Comparison of ENCODE assay signal across 37 mouse cellular contexts in genomic region chr8:22274641-22275040, GRCm38 (mm10). TPM values are rescaled to one million over a fixed set of nuclear protein-coding genes. Genes with fewer than 3 reads are reported as not detected.
A peak's percentile ranks its signal among the peaks of the same experiment; 100 is the strongest.
DNase-seq lines count a peak whose midpoint lies in the region; TF ChIP-seq lines count a peak whose summit lies in the region.
"Had no signal": no experiment of that assay in that cellular context is flagged by ENCODE, and none has a peak within 500 bp of the region (broad histone marks: within the 10 kb centered on the region; RNA-seq: fewer than 3 reads in every experiment).

No protein-coding gene starts in this region.

- WGBS in heart, embryonic 10.5 days: 57% methylated on average over 10 of the region's 10 CpGs

- H3K4me1 ChIP-seq in heart, embryonic 10.5 days: no peaks in the 10 kb centered on the region
- H3K4me1 ChIP-seq: heart, embryonic 12.5 days; hindbrain, embryonic 12.5 days; intestine, embryonic 15.5 days; liver, embryonic 12.5 days; lung, embryonic 15.5 days; midbrain, embryonic 13.5 days had no signal

- H3K36me3 ChIP-seq in heart, embryonic 10.5 days: no peaks in the 10 kb centered on the region
- H3K36me3 ChIP-seq: G1E; heart, embryonic 12.5 days; hindbrain, embryonic 12.5 days; intestine, embryonic 15.5 days; liver, embryonic 12.5 days; lung, embryonic 15.5 days; midbrain, embryonic 13.5 days had no signal

- intact Hi-C loops in heart, postnatal 14 days (cut with DNase I): no loop called here
- intact Hi-C loops in gastrocnemius, adult 2 months (cut with DNase I): no loop called here

- H3K9me3 ChIP-seq in heart, embryonic 10.5 days: no peaks in the 10 kb centered on the region
- H3K9me3 ChIP-seq: G1E; heart, embryonic 12.5 days; hindbrain, embryonic 12.5 days; intestine, embryonic 15.5 days; liver, embryonic 12.5 days; lung, embryonic 15.5 days; midbrain, embryonic 13.5 days had no signal

- no peak for TF ChIP-seq CTCF in gastrocnemius, adult 2 months (IDR thresholded peaks at IDR 0.05)

- DNase-seq in adrenal gland, postnatal 10 days: peak; percentile 8
- no peak for DNase-seq in adrenal gland, adult (ENCODE audit: inconsistent age in 2 of 2, low spot score in 1 of 2)
- DNase-seq in heart, postnatal 14 days: peak; percentile 17 to 36
- no peak for DNase-seq in heart, embryonic 10.5 days (ENCODE audit: low spot score)
- DNase-seq in 3T3-L1 (ENCODE audit: low read depth, low spot score): peak; percentile 26
- peak; percentile 53 for DNase-seq in gastrocnemius, adult 2 months
- no peak for DNase-seq in spleen, postnatal 10 days (ENCODE audit: low spot score in 2 of 2)
- DNase-seq in left cerebral cortex, adult 11 months (ENCODE audit: low spot score): no peak
- DNase-seq: adrenal gland, adult 2 months; cerebellum, adult 2 months; cerebellum, postnatal 14 days; forebrain, postnatal 0 days; kidney, adult 2 months; kidney, postnatal 4 days; left cerebral cortex, postnatal 4 days; thymus, postnatal 14 days had no signal

- H3K4me3 ChIP-seq in heart, embryonic 10.5 days: no peak overlapping the region
- no peak overlapping the region for H3K4me3 ChIP-seq in gastrocnemius, adult 2 months
- H3K4me3 ChIP-seq: heart, embryonic 12.5 days; hindbrain, embryonic 12.5 days; intestine, embryonic 15.5 days; liver, embryonic 12.5 days; lung, embryonic 15.5 days; midbrain, embryonic 13.5 days had no signal

- no peak overlapping the region for H3K27ac ChIP-seq in heart, embryonic 10.5 days
- peak overlapping the region; percentile 48 for H3K27ac ChIP-seq in gastrocnemius, adult 2 months
- H3K27ac ChIP-seq: hindbrain, embryonic 12.5 days; hindbrain, postnatal 0 days; intestine, embryonic 15.5 days; kidney, postnatal 0 days; liver, embryonic 12.5 days; lung, embryonic 15.5 days; macrophage; midbrain, embryonic 13.5 days had no signal

- H3K27me3 ChIP-seq in heart, embryonic 10.5 days (ENCODE audit: insufficient read depth, poor library complexity, severe bottlenecking): no peaks in the 10 kb centered on the region
- H3K27me3 ChIP-seq: heart, embryonic 12.5 days; hindbrain, embryonic 12.5 days; intestine, embryonic 15.5 days; liver, embryonic 12.5 days; lung, embryonic 15.5 days; midbrain, embryonic 13.5 days had no signal

RNA-seq across cellular contexts. Expression of gene Tpte, which starts 8.6 kb away (rescaled TPM):
- not detected for total RNA-seq in adrenal gland, postnatal 10 days (2021)
- not detected for total RNA-seq in heart, postnatal 14 days (2021)
- not detected in 2 replicates for polyA plus RNA-seq in heart, embryonic 10.5 days (2016; fragmentation: Nextera tagmentation; extraction: Ambion mirVana)
- total RNA-seq in gastrocnemius, adult 2 months (2021): not detected
- total RNA-seq: adrenal gland, adult 2 months; adrenal gland, postnatal 4 days; forebrain, postnatal 0 days; hindbrain, postnatal 0 days; layer of hippocampus, adult 8-10 months; layer of hippocampus, postnatal 25 days; left cerebral cortex, postnatal 4 days; megakaryocyte-erythroid progenitor cell, adult 5-6 weeks; monocyte, adult 5-6 weeks had no signal
- polyA plus RNA-seq: cerebellum, adult 2 months; embryonic facial prominence, embryonic 11.5 days; forebrain, embryonic 11.5 days; forebrain, postnatal 0 days; G1E; gonadal fat pad, adult 2 months; heart, embryonic 12.5 days; heart, postnatal 0 days; hindbrain, embryonic 12.5 days; hindbrain, postnatal 0 days; intestine, embryonic 15.5 days; kidney, adult 2 months; kidney, postnatal 0 days; liver, embryonic 12.5 days; lung, embryonic 15.5 days; macrophage; midbrain, embryonic 13.5 days; neural tube, embryonic 14.5 days; stomach, embryonic 16.5 days had no signal

RNA-seq across cellular contexts. Expression of gene Thsd1, which starts 47.5 kb away (rescaled TPM):
- 1 to 10 TPM; 7.4 to 9.2 TPM for total RNA-seq in adrenal gland, postnatal 10 days (2021)
- total RNA-seq in heart, postnatal 14 days (2021): 1 to 10 TPM; 9.2 to 9.6 TPM
- polyA plus RNA-seq in heart, embryonic 10.5 days (2016; fragmentation: Nextera tagmentation; extraction: Ambion mirVana): 12.2 and 15.4 TPM in 2 replicates
- 1 to 10 TPM; 1.6 to 1.9 TPM for total RNA-seq in gastrocnemius, adult 2 months (2021)
- total RNA-seq: monocyte, adult 5-6 weeks had no signal
- polyA plus RNA-seq: G1E had no signal

Comparison
In these comparisons a context has a peak if more than half of its experiments do, and no peak if none do; other contexts are left out.
1. DNase-seq: peak in adrenal gland, postnatal 10 days (single experiment), heart, postnatal 14 days (2 of 2), 3T3-L1 (single experiment) and gastrocnemius, adult 2 months (single experiment); none in adrenal gland, adult (0 of 2), heart, embryonic 10.5 days (single experiment), spleen, postnatal 10 days (0 of 2) and left cerebral cortex, adult 11 months (single experiment).